Mouse (Mus musculus): ENCODE data around the gene Sema4b.

GRCm38 (mm10) chr7:80184551-80184950, 2.1 kb upstream of the Sema4b start:
- no peak for TF ChIP-seq CTCF (IDR thresholded peaks at IDR 0.05; ENCODE audit: low read depth)
- TF ChIP-seq EP300 (IDR thresholded peaks at IDR 0.05; ENCODE audit: low read depth): no peak

Data from liver, embryonic 14.5 days (tissue).